Mouse (Mus musculus) cerebellum, postnatal 14 days (tissue): ENCODE data around the gene Apod.
"Not testable (repeated sequence)": the region's sequence is repeated elsewhere in the genome, so short reads cannot be mapped to it uniquely, and the experiment has no call there.

ENCODE experiments used
- DNase-seq, 2 experiments: peaks; one replicate each; pipeline ENCODE4 v3.0.0; 2021; ENCODE audit warnings: mixed read lengths in 2 of 2

The Apod gene

GRCm38 (mm10) chr16:31314497-31315233 lies at the start of gene Apod:
Gene Apod (minus strand): TSS chr16:31314808.
- no peak for DNase-seq

- no peak for DNase-seq
Measured at GRCm38 (mm10) chr16:31363685-31364436, 49.3 kb upstream of the Apod start.

GRCm38 (mm10) chr16:31359542-31359941 lies 44.9 kb upstream of the Apod start:
- no peak for DNase-seq

- no peak for DNase-seq
Measured at GRCm38 (mm10) chr16:31358991-31359390, 44.4 kb upstream of the Apod start.

- no peak for DNase-seq
Measured at GRCm38 (mm10) chr16:31358576-31358975, 44.0 kb upstream of the Apod start.

- no peak for DNase-seq
Measured at GRCm38 (mm10) chr16:31355882-31356281, 41.3 kb upstream of the Apod start.

GRCm38 (mm10) chr16:31354341-31355329 lies 40.0 kb upstream of the Apod start:
- DNase-seq, result peak; percentile 88 to 89

GRCm38 (mm10) chr16:31352996-31353395 lies 38.4 kb upstream of the Apod start:
- no peak for DNase-seq

- DNase-seq, result peak; percentile 55 to 59
Measured at GRCm38 (mm10) chr16:31347581-31347980, 33.0 kb upstream of the Apod start.

- DNase-seq, result no peak
Measured at GRCm38 (mm10) chr16:31342966-31343365, 28.4 kb upstream of the Apod start.

GRCm38 (mm10) chr16:31342556-31342955 lies 27.9 kb upstream of the Apod start:
- peak in 1 of 2 experiments; percentile 15 for DNase-seq

- DNase-seq, result no peak
Measured at GRCm38 (mm10) chr16:31339332-31339731, 24.7 kb upstream of the Apod start.

GRCm38 (mm10) chr16:31337956-31338355 lies 23.3 kb upstream of the Apod start:
- DNase-seq, result no peak

- no peak for DNase-seq
Measured at GRCm38 (mm10) chr16:31334796-31335195, 20.2 kb upstream of the Apod start.

GRCm38 (mm10) chr16:31332586-31332985 lies 18.0 kb upstream of the Apod start:
- no peak for DNase-seq

- DNase-seq, result not testable (repeated sequence)
Measured at GRCm38 (mm10) chr16:31330970-31331369, 16.4 kb upstream of the Apod start.

- no peak for DNase-seq
Measured at GRCm38 (mm10) chr16:31329668-31330067, 15.1 kb upstream of the Apod start.

- no peak for DNase-seq
Measured at GRCm38 (mm10) chr16:31327891-31328290, 13.3 kb upstream of the Apod start.

- no peak for DNase-seq
Measured at GRCm38 (mm10) chr16:31327430-31327829, 12.8 kb upstream of the Apod start.

GRCm38 (mm10) chr16:31326679-31327078 lies 12.1 kb upstream of the Apod start:
- no peak for DNase-seq

GRCm38 (mm10) chr16:31325966-31326365 lies 11.4 kb upstream of the Apod start:
- DNase-seq, result no peak

GRCm38 (mm10) chr16:31325120-31325519 lies 10.5 kb upstream of the Apod start:
- DNase-seq, result no peak

- DNase-seq, result no peak
Measured at GRCm38 (mm10) chr16:31321501-31321900, 6.9 kb upstream of the Apod start.
